Mouse (Mus musculus) frontal cortex, postnatal 14 days (tissue): ENCODE measurements around the gene Synrg.

Experiments used
- DNase-seq, 2 experiments: peaks; one replicate each; pipeline ENCODE4 v3.0.0; 2022; ENCODE audit warnings: low spot score in 2 of 2

The Synrg gene

GRCm38 (mm10) chr11:83963991-83964921 lies at the start of gene Synrg:
Synrg (plus strand) TSS chr11:83964428.
- DNase-seq, result peak; percentile 77 to 82

DNA sequence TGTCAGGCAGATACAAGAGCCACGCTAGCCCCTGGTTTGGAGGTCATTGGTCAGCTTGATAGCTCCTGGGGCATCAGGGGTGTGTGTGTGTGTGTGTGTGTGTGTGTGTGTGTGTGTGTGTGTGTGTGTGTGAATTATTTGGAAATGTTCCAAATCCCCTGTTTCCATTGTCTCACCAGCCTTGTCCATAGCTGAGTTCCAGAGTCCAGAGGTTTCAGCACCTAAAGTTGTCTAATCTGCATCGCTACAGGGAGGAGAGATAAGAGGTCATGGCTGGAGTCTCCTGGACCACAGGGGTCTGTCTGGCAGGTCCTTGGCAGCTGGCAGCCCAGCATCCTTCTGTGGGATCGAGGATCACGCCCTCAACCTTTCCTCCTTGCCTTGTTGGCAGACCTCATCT lies 49.7 kb upstream of the Synrg start:
- DNase-seq, result no peak

DNA sequence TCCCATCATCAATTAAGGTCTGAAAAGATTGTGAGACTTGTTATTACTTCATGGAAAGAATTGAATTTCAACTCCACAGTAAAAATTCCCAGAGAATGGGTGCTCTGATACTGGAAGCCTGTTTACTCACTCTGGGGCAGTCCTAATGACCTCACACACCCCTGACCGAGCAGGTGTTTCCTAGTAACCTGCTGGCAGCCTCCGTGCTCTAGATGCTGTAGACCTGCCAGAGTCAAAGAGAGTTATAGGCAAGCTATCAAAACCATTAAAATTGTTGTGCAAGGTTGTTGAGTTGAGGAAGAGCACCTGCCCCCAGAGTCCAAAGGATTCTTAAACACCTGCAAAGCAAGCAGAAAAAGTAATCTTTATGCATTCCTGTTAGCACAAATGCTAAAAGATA lies 41.6 kb upstream of the Synrg start:
- no peak for DNase-seq

GRCm38 (mm10) chr11:83927097-83927496 lies 37.1 kb upstream of the Synrg start:
- DNase-seq, result no peak

GRCm38 (mm10) chr11:83932506-83933106 lies 31.6 kb upstream of the Synrg start:
- DNase-seq, result no peak

DNA sequence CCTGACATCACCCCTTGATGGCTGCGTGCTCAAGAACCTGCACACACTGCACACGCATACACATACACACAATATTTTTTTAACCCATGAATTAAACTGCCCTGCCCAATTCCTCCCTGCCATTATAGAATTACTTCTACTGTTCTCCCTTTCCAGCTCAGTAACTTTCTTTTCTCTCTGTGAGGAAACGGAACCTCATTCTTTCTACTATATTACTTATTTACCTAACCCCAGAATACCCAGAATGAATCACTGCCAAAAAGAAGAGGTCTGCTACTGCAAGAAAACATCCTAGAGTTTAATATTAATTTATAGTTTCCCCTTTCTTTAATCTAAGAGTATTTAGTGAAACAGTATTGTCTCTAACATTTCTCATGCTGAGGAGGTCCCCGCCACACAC lies 30.9 kb upstream of the Synrg start:
- DNase-seq, result no peak

DNA sequence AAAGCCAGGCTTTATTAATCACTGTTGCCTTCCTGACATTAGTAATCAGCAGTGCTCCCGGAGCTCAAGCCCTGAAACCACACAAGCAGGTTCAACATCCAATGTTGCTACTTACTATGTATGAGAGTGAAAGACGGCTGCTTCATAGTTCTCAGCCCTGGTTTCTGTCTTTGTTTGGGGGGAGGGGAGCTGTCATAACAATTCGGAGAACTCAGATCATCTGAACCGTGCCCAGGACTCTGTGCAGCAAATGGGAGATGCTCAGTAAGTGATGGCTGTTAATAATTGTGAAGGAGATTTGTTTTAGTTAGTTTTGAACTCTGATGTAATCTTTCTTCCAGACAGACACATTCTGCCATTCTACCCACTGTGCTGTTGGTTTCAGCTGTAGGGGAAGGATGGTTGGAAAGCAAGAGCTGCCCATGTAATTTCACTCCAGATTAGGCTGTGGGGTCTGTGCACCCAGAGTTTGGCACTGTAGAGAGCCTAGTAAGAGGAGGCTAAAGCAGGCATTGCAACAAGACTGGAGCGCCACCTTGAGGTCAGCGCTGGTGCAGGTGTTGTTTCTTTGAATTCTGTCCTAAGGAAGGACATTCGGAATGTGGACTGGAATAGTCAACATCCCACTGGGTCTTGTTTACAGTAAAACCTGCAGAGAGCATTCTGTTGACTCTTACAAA lies 28.1 kb upstream of the Synrg start:
- peak; percentile 34 to 67 for DNase-seq

DNA sequence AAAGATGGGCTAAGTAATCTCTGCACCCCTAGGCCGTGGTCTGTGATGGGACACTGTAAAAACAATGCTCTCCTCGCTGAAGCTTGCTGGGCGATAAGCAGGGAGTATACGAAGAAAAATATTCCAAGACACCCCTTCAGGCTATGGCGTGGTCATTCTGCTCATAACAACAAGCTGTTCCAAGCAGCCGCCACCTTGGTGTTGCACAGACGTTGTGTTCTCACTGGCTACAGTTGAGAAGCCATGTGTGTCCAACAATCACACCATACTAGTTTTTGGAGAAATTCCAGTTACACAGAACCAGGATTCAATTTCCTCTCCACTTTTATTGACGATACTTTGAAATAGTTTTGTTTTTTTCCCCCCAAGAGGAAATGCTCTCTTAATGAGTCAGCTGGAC lies 25.7 kb upstream of the Synrg start:
- DNase-seq, result no peak

- peak; percentile 79 to 86 for DNase-seq
These were observed 22.0 kb upstream of the Synrg start, which contains the start of gene Ddx52 for GRCm38 (mm10) chr11:83941950-83942840. Ddx52 (plus strand) TSS chr11:83942062.

DNA sequence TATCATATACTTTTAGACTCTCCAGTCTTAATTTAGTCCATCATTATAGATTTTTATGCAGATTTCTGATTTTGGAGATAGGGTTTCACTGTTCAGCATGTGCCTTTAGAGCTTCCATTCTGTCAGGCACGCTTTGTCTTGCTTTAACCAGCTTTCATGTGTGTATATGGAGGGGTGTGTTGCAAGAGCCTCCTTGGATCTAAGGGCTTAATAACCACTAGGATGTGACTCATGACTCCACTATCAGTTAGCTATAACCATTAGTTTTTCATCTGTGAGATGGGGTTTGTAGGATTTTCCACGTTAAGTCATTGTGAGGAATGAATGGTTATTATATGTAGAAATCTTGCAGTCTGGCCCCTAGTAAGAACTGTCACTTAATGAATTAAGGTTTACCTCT lies 7.4 kb upstream of the Synrg start:
- no peak for DNase-seq

GRCm38 (mm10) chr11:83961983-83962382 lies 2.2 kb upstream of the Synrg start:
- DNase-seq, result no peak

- DNase-seq, result no peak
These were observed 3.4 kb downstream of the Synrg start for GRCm38 (mm10) chr11:83967436-83968204.

GRCm38 (mm10) chr11:83968205-83968575 lies 4.0 kb downstream of the Synrg start:
- no peak for DNase-seq

DNA sequence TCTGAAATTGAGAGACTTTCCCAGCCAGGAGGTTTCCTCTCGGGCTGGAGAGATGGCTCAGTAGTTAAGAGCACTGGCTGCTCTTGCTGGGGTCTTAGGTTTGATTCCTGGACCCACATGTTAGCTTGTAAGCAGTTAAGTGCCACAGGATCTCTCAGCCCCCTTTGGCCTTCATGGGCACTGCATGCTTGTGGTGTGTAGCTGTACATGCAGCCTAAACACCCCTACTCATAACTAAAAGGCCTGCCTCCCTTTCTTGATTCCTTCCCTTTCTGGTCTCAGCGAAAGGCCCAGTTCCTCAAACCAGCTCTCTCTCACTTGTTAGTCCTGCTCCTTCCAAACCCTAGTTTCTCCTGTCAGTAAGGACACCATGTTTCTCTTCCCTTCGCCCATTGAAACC lies 4.8 kb downstream of the Synrg start:
- no peak for DNase-seq

- DNase-seq, result no peak
These were observed 10.5 kb downstream of the Synrg start for GRCm38 (mm10) chr11:83974561-83975346.

- DNase-seq, result no peak
These were observed 11.3 kb downstream of the Synrg start for GRCm38 (mm10) chr11:83975488-83975887.

- DNase-seq, result no peak
These were observed 12.2 kb downstream of the Synrg start for GRCm38 (mm10) chr11:83976236-83976977.

GRCm38 (mm10) chr11:83977810-83978209 lies 13.6 kb downstream of the Synrg start:
- no peak for DNase-seq

- no peak for DNase-seq
These were observed 15.8 kb downstream of the Synrg start for GRCm38 (mm10) chr11:83979992-83980391.
